Mouse (Mus musculus) CD4-positive helper T cell, adult 2 months (primary cell): ENCODE data around the gene Ipcef1.

Experiments
- DNase-seq: peaks from one replicate; pipeline ENCODE4 v3.0.0-alpha.2; 2012; ENCODE audit warnings: low read depth, missing footprints, low spot score

Ipcef1 gene

GRCm38 (mm10) chr10:6968334-6968733 is 83.9 kb downstream of the Ipcef1 start:
- no peak for DNase-seq

DNA sequence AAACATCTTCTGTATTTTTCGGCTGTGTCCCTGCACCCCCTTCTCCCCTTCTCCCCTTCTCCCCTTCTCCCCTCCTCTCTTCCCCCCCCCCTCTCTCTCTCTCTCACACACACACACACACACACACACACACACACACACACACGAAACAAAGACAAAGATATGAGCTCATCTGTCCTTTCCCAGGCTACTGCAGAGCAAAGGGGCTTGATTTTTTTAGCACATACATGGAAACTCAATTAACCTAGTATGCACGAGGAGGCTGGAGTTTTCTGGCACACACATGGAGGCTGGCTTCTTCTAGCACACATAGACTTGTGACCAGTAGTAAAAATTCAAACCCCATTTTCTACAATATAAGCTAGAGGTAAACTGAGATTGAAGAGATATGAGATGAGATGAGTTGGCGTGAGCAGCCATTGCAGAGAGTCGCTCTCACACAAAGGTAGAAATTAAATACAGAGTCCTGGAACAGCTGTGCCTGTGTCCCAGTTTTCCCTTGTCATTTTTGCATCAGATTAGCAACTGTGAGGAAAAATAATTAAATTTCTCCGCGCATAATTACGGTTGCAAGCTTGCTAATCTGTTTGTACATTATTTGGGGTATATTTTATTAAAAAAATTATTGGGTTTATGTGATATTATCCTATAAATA is 84.6 kb downstream of the Ipcef1 start:
- DNase-seq, result no peak

GRCm38 (mm10) chr10:6958791-6959190 is 93.5 kb downstream of the Ipcef1 start:
- DNase-seq, result no peak

DNA sequence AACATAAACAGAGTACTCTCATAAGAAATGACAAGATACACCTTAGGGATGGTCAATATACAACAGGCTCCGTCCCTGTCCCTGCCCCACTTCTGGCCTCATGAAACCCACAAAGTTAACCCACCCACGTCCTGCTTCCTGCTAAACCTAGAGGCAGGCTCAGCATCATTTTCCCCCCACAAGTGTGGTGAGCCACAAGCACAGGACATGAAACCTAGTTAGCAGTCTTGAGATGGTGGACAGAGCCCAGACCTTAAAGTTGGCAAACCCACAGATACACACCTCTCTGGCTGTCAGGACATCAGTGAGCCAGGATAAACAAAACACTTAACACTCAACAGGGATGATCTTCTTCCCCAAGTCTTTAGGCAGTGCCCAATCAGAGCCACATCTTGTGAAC is 95.9 kb downstream of the Ipcef1 start:
- DNase-seq, result no peak

DNA sequence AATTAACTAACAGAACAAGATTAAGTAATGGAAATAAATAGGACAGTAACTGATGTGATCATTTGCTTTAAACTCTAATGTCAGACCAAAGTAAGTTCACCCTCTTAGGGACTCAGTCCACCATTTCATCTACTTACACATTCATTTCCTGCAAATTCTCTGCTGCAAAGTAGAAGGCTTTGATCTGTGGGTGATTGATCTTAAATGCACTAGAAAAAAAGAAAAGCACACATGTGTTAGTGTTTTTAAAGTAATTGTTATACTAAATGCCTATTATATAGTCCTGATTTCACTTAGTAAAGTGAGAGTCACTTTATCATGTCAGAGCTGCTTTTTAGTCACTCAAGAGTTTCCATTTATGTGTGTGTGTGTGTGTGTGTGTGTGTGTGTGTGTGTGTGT is 97.7 kb downstream of the Ipcef1 start:
- DNase-seq, result peak; percentile 58

DNA sequence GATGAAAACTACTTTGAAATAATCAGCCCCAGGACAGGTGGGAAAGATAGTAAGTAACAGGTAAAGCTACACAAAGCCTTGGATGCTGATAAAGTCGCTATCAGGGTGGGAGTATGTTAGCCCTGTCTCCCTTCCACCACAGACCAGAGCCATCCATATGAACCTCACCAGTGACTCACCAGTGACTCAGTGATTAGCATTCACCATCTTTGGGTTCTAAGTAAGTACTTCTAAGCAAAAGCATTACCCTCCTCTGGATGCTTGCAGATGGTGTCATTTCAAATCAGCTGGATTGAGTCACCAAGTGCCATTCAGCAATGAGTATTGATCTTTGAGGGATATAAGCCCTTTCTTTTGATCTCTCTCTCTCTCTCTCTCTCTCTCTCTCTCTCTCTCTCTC is 99.2 kb downstream of the Ipcef1 start:
- DNase-seq, result no peak

GRCm38 (mm10) chr10:6936671-6937425 is 115.4 kb downstream of the Ipcef1 start:
- DNase-seq, result no peak

GRCm38 (mm10) chr10:6934776-6935175 is 117.5 kb downstream of the Ipcef1 start:
- DNase-seq, result no peak

DNA sequence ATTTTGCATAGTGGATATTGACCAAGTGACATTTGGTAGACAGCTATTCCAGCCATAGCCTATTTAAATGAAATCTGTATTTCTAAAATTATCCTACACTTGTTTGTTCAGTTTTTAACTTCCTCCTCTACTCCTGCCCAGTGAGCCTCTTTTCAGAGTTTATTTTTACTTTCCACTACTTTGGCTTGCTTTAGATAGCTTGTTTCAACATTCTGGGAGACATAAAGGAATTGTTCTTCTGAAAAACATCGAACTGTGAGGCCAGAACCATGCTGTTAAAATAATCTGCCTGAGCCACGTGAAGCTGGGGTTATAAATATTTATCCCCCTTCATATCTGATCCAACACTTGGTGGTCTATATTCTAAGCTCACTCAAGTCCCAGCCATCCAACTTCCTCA is 121.4 kb downstream of the Ipcef1 start:
- DNase-seq, result no peak

- no peak for DNase-seq
Measured at GRCm38 (mm10) chr10:6930398-6930797, 121.9 kb downstream of the Ipcef1 start.

DNA sequence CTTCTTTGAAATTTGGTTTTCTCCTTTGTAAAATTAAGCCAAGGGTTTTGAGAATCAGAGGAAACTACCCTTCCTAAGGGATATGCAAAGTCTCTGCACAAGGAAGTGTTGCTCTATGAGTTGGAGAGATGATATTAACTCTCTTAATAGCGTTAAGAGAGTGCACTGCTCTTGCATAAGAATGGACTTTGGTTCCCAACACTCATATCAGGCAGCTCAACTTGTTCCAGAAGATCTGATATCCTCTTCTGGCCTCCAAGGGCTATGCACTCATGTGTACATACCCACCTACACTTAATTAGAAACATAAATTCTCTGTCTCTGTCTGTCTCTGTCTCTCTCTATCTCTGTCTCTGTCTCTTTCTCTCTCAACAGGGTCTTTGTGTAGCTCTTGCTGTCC is 123.4 kb downstream of the Ipcef1 start:
- DNase-seq, result no peak

DNA sequence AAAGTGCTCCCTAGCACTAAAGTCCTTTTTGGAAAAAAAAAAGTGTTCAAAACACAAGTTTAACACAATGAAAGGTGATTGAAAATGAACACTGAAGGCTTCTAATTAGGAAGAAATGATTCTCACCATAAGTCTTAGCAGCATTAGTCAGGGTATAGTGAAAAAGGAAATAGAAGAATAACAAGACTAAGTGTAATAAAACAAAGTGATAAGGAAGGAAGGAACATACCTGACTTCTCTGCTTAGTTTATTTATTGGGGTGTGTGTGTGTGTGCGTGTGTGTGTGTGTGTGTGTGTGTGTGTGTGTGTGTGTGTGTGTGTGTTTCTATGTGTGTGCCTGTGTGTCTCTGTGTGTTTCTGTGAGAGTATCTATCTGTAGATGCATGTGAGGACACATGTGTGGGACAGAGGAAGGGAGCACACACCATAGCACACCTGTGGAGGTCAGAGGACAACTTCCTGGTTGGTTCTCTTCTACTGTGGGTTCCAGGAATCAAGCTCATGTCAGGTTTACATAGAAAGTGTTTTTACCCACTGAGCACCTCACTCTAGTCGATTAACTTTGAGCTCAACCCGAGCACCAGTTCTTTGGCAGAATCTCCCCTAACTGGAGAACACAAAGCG is 124.6 kb downstream of the Ipcef1 start:
- no peak for DNase-seq

DNA sequence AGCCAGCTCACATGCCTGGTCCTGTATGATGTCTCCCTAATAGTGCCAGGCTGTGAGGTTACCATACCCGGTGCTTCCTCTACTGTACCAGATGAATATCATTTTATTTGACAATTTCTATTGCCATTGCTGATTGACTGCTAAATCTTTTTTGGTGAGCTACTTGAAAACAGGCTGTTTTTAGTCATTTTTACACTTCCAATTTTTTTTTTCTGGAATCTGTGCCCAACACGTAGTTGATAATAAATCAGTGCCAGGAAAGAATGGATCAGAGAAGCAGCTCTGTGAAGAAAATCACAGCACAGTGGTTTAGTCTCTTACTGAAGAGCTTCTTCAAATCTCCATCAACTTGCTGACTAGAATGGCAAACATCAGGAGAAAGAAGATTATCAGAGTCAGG is 125.6 kb downstream of the Ipcef1 start:
- no peak for DNase-seq

DNA sequence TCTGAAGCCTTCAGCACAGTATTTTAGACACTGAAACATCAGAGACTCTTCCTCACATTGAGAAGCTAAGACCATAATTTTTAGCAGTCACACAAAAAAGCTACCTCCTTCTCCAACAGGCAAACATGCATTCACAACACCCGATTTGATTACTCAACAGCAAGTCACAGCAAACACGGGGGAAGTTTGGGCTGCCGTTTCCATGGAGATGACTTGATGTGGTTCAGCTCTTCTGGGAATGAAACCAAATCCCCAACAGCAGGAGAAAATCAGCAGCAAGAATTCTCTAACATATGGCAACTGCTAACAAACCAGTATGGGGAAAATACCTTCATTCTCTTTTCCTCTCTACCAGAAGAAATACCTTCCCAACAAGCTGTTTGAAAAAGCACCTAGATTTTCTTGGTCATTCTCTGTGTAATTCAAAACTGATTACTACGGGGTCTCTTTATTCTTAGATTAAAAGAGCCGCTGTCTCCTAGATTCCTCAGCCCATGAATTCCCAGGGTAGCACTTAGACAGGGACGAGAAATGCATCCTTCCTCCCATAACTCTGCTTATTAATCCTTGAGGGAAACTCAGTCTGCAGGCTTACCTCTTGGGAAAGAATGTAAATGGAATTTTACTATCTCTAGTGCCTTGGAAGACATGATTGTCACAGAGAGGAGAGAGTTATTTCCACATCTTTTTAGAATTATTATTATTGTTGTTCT is 135.6 kb downstream of the Ipcef1 start:
- no peak for DNase-seq

GRCm38 (mm10) chr10:6915991-6916390 is 136.3 kb downstream of the Ipcef1 start:
- no peak for DNase-seq

- no peak for DNase-seq
Measured at GRCm38 (mm10) chr10:6909763-6910162, 142.5 kb downstream of the Ipcef1 start.

DNA sequence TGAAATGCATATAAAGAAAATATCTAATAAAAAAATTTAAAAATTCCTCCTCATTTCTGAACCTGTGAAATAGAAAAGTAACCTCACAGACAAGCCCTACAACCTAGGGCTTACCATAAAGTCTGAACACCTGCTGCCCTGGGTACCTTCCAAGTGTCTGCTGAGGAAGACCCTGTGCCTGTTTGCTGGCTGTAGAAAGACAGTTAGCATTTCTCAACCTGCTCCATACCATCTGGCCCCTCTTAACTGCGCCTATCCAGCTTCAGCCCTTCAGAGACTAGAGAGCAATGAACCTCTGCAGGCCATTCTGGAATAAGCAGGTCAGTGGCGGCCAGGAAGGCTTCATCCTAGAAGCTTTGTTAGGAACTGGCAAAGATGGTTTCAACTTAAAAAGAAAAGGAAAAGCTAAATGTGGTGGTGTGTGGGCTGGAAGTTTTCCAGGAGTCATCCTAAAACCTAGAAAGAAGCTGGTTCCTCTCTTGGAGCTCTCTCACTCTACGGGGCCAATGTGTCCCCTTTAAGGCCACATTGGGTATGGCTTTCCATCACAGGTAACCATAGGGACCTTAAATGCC is 150.4 kb downstream of the Ipcef1 start:
- DNase-seq, result no peak

DNA sequence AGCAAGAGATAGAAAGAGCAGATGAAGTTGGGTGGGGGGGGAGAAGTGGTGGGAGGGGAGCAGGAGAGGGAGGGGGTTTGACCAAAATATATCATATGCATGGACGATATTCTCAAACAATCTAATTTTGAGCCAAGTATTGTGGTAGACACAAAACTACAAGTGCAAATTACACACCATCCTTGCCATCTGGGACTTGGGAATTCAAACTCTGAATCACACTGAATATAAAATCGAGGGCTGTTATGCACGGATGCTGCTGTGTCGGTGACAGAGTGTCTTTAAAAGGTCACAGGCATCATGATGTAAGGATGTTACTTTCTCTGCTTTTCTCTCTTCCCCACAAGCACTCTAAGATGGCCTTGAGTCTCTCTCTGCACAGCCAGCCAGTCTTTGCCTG is 152.2 kb downstream of the Ipcef1 start:
- no peak for DNase-seq

- DNase-seq, result no peak
Measured at GRCm38 (mm10) chr10:6896659-6897303, 155.5 kb downstream of the Ipcef1 start.

DNA sequence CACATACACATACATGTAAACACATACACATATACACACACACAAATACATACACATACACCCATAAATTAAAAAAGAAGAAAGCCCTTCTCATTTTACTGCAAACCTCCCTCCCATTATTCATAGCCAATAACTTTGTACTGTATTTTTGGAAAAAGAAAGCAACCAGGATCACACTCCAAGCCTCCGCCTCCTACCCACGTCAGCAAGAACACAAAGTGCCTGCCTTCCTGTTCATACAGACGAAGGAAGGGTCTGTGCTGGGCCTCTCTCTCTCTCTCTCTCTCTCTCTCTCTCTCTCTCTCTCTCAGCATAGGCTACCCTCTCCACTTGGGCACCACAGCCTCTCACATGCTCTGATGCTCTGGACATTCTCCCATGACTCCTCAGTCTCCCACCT is 156.5 kb downstream of the Ipcef1 start:
- DNase-seq, result no peak

DNA sequence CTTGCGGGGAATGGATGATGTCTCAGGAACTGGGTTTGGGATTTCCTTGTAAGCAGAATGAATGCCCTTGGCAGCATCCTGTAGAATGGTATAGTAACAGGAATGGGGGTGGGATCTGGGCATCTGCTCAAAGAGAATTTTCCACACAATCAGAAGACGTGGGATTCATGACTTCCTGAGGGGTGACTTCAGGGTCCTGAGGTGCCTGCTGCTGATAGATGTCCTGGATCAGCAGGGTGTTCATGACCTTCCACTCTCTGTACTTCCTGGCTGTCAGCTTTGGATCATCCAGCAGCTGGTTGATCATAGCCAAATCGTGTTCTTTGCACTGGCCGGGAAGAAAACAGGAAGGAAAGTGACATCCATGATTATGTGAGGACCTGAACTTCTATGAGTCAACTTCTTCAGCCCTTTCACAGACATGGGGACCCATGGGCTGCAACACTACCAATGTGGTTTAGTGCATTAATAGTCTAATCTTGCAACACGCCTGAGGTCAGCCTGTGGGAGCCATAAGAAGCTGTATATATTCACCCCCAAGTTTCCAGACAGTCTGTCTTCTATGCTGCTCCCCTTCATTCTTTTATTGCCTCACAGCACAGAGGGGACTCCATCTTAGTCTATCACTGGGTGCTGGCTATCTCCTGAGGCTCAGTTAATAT is 161.8 kb downstream of the Ipcef1 start:
- no peak for DNase-seq
